Comparison of ENCODE assay signal across 22 mouse cellular contexts in genomic region chr2:51840808-51841207, GRCm38 (mm10).
DNase-seq lines count a peak whose midpoint lies in the region; ATAC-seq and TF ChIP-seq lines count a peak whose summit lies in the region.
"Had no signal": no experiment of that assay in that cellular context is flagged by ENCODE, and none has a peak within 500 bp of the region (broad histone marks: within the 10 kb centered on the region; RNA-seq: fewer than 3 reads in every experiment).

No protein-coding gene starts in this region.

- DNase-seq in forebrain, embryonic 14.5 days (ENCODE audit: low spot score), result peak; percentile 31
- peak; percentile 43 for DNase-seq in midbrain, embryonic 14.5 days
- no peak for DNase-seq in midbrain, embryonic 11.5 days (ENCODE audit: low spot score, missing footprints)
- peak; percentile 25 to 61 for DNase-seq in cerebellum, adult 2 months
- no peak for DNase-seq in frontal cortex, postnatal 10 days (ENCODE audit: low spot score in 2 of 2)
- no peak for DNase-seq in thymus, postnatal 25 days
- DNase-seq: adrenal gland, postnatal 36 days; gastrocnemius, postnatal 14 days; kidney, postnatal 4 days; lung, adult 2 months; right cerebral cortex, postnatal 25 days; thymus, adult 18-20 months had no signal

- no peak for ATAC-seq in forebrain, embryonic 14.5 days
- no peak for ATAC-seq in forebrain, embryonic 15.5 days (replicated peaks)
- ATAC-seq in midbrain, embryonic 14.5 days (ENCODE audit: low FRiP score, low TSS enrichment), result no peak
- ATAC-seq in midbrain, embryonic 11.5 days (ENCODE audit: low FRiP score), result no peak
- 0 out of 2 replicates have a peak, but pooled peaks have one; percentile 19 for ATAC-seq in embryonic facial prominence, embryonic 15.5 days (ENCODE audit: insufficient number of reproducible peaks, low FRiP score, low TSS enrichment, low read depth)
- ATAC-seq: intestine, postnatal 0 days; liver, embryonic 12.5 days had no signal

- 82% methylated on average over 3 of the region's 3 CpGs for WGBS in forebrain, embryonic 14.5 days
- WGBS in forebrain, embryonic 15.5 days, result 65% methylated on average over 3 of the region's 3 CpGs
- WGBS in midbrain, embryonic 14.5 days, result 86% methylated on average over 3 of the region's 3 CpGs
- WGBS in midbrain, embryonic 11.5 days, result 90% methylated on average over 3 of the region's 3 CpGs
- 15% methylated on average over 3 of the region's 3 CpGs for WGBS in cerebellum, adult 2 months
- 79% methylated on average over 3 of the region's 3 CpGs for WGBS in embryonic facial prominence, embryonic 15.5 days

- TF ChIP-seq POLR2A in cerebellum, adult 2 months (IDR thresholded peaks at IDR 0.05; ENCODE audit: borderline replicate concordance, insufficient read depth, low read length), result no peak

- no peak overlapping the region for H3K27ac ChIP-seq in forebrain, embryonic 14.5 days (ENCODE audit: low read depth, low read length)
- H3K27ac ChIP-seq in forebrain, embryonic 15.5 days (replicated peaks), result no peak overlapping the region
- H3K27ac ChIP-seq in midbrain, embryonic 14.5 days (replicated peaks; ENCODE audit: low read depth, low read length), result no peak overlapping the region
- no peak overlapping the region for H3K27ac ChIP-seq in midbrain, embryonic 11.5 days (ENCODE audit: low read depth, low read length)
- no peak overlapping the region for H3K27ac ChIP-seq in cerebellum, adult 2 months (ENCODE audit: insufficient read depth, low read length)
- H3K27ac ChIP-seq in embryonic facial prominence, embryonic 15.5 days (replicated peaks), result no peak overlapping the region
- H3K27ac ChIP-seq: forebrain, embryonic 10.5 days; kidney, embryonic 15.5 days; limb, embryonic 12.5 days; liver, embryonic 12.5 days; stomach, embryonic 15.5 days had no signal

- no peaks in the 10 kb centered on the region for H3K9me3 ChIP-seq in forebrain, embryonic 14.5 days (replicated peaks; ENCODE audit: control insufficient read depth, low read length)
- no peaks in the 10 kb centered on the region for H3K9me3 ChIP-seq in forebrain, embryonic 15.5 days
- H3K9me3 ChIP-seq in midbrain, embryonic 14.5 days (ENCODE audit: control insufficient read depth, low read length), result no peaks in the 10 kb centered on the region
- no peaks in the 10 kb centered on the region for H3K9me3 ChIP-seq in midbrain, embryonic 11.5 days (ENCODE audit: control insufficient read depth, low read length)
- H3K9me3 ChIP-seq in embryonic facial prominence, embryonic 15.5 days (replicated peaks), result no peaks in the 10 kb centered on the region
- H3K9me3 ChIP-seq: forebrain, embryonic 10.5 days; kidney, embryonic 15.5 days; limb, embryonic 12.5 days; liver, embryonic 12.5 days; megakaryocyte, embryonic 14.5 days; stomach, embryonic 15.5 days had no signal

- H3K9ac ChIP-seq in forebrain, embryonic 14.5 days (ENCODE audit: low read length), result no peak overlapping the region
- H3K9ac ChIP-seq in forebrain, embryonic 15.5 days (replicated peaks), result no peak overlapping the region
- no peak overlapping the region for H3K9ac ChIP-seq in midbrain, embryonic 14.5 days (replicated peaks; ENCODE audit: low read length)
- no peak overlapping the region for H3K9ac ChIP-seq in midbrain, embryonic 11.5 days (ENCODE audit: low read length)
- no peak overlapping the region for H3K9ac ChIP-seq in embryonic facial prominence, embryonic 15.5 days
- H3K9ac ChIP-seq: kidney, embryonic 15.5 days; limb, embryonic 12.5 days; liver, embryonic 12.5 days; stomach, embryonic 15.5 days had no signal

- H3K4me2 ChIP-seq in forebrain, embryonic 14.5 days (ENCODE audit: low read length), result no peak overlapping the region
- no peak overlapping the region for H3K4me2 ChIP-seq in forebrain, embryonic 15.5 days (replicated peaks)
- H3K4me2 ChIP-seq in midbrain, embryonic 14.5 days (ENCODE audit: low read length), result no peak overlapping the region
- H3K4me2 ChIP-seq in midbrain, embryonic 11.5 days, result no peak overlapping the region
- H3K4me2 ChIP-seq in embryonic facial prominence, embryonic 15.5 days (replicated peaks), result no peak overlapping the region
- H3K4me2 ChIP-seq: kidney, embryonic 15.5 days; limb, embryonic 12.5 days; liver, embryonic 12.5 days; stomach, embryonic 15.5 days had no signal

- TF ChIP-seq CTCF in cerebellum, adult 2 months (IDR thresholded peaks at IDR 0.05; ENCODE audit: borderline replicate concordance, insufficient read depth, low read depth, low read length), result no peak

- no peaks in the 10 kb centered on the region for H3K36me3 ChIP-seq in forebrain, embryonic 14.5 days (ENCODE audit: control insufficient read depth, insufficient read depth, low read length)
- H3K36me3 ChIP-seq in forebrain, embryonic 15.5 days, result no peaks in the 10 kb centered on the region
- H3K36me3 ChIP-seq in midbrain, embryonic 14.5 days (ENCODE audit: control insufficient read depth, insufficient read depth, low read length), result no peaks in the 10 kb centered on the region
- H3K36me3 ChIP-seq in midbrain, embryonic 11.5 days (ENCODE audit: control insufficient read depth, insufficient read depth, low read length), result no peaks in the 10 kb centered on the region
- no peaks in the 10 kb centered on the region for H3K36me3 ChIP-seq in embryonic facial prominence, embryonic 15.5 days
- H3K36me3 ChIP-seq: forebrain, embryonic 10.5 days; kidney, embryonic 15.5 days; limb, embryonic 12.5 days; liver, embryonic 12.5 days; stomach, embryonic 15.5 days had no signal

- no peak overlapping the region for H3K4me3 ChIP-seq in forebrain, embryonic 14.5 days (ENCODE audit: low read depth, low read length)
- H3K4me3 ChIP-seq in forebrain, embryonic 15.5 days, result no peak overlapping the region
- no peak overlapping the region for H3K4me3 ChIP-seq in midbrain, embryonic 14.5 days (replicated peaks; ENCODE audit: low read depth, low read length)
- no peak overlapping the region for H3K4me3 ChIP-seq in midbrain, embryonic 11.5 days (ENCODE audit: low read depth, low read length)
- H3K4me3 ChIP-seq in cerebellum, adult 2 months (replicated peaks; ENCODE audit: insufficient read depth, low read depth, low read length), result no peak overlapping the region
- H3K4me3 ChIP-seq in embryonic facial prominence, embryonic 15.5 days (replicated peaks), result no peak overlapping the region
- H3K4me3 ChIP-seq: forebrain, embryonic 10.5 days; kidney, embryonic 15.5 days; limb, embryonic 12.5 days; liver, embryonic 12.5 days; megakaryocyte, embryonic 14.5 days; stomach, embryonic 15.5 days had no signal

- no peaks in the 10 kb centered on the region for H3K27me3 ChIP-seq in forebrain, embryonic 14.5 days (replicated peaks; ENCODE audit: control insufficient read depth, insufficient read depth, low read length)
- H3K27me3 ChIP-seq in forebrain, embryonic 15.5 days, result no peaks in the 10 kb centered on the region
- H3K27me3 ChIP-seq in midbrain, embryonic 14.5 days (ENCODE audit: control insufficient read depth, insufficient read depth, low read length), result no peaks in the 10 kb centered on the region
- no peaks in the 10 kb centered on the region for H3K27me3 ChIP-seq in midbrain, embryonic 11.5 days (ENCODE audit: control insufficient read depth, insufficient read depth, low read length)
- H3K27me3 ChIP-seq in cerebellum, adult 2 months (ENCODE audit: control insufficient read depth, insufficient read depth, low read length), result 0 out of 2 replicates have a peak, but pooled peaks cover 2% of the 10 kb centered on the region
- no peaks in the 10 kb centered on the region for H3K27me3 ChIP-seq in embryonic facial prominence, embryonic 15.5 days
- H3K27me3 ChIP-seq: CH12.LX; kidney, embryonic 15.5 days; limb, embryonic 12.5 days; liver, embryonic 12.5 days; megakaryocyte, embryonic 14.5 days; stomach, embryonic 15.5 days had no signal

- H3K4me1 ChIP-seq in forebrain, embryonic 14.5 days (ENCODE audit: control insufficient read depth, insufficient read depth, low read length), result no peaks in the 10 kb centered on the region
- H3K4me1 ChIP-seq in forebrain, embryonic 15.5 days, result no peaks in the 10 kb centered on the region
- H3K4me1 ChIP-seq in midbrain, embryonic 14.5 days (ENCODE audit: control insufficient read depth, insufficient read depth, low read length), result no peaks in the 10 kb centered on the region
- no peaks in the 10 kb centered on the region for H3K4me1 ChIP-seq in midbrain, embryonic 11.5 days (ENCODE audit: control insufficient read depth, insufficient read depth, low read length)
- H3K4me1 ChIP-seq in cerebellum, adult 2 months (ENCODE audit: control insufficient read depth, insufficient read depth, low read length), result no peaks in the 10 kb centered on the region
- H3K4me1 ChIP-seq in embryonic facial prominence, embryonic 15.5 days, result peaks cover 8% of the 10 kb centered on the region
- H3K4me1 ChIP-seq: kidney, embryonic 15.5 days; liver, embryonic 12.5 days; stomach, embryonic 15.5 days had no signal

Comparison
In these comparisons a context has a peak if more than half of its experiments do, and no peak if none do; other contexts are left out.
1. DNase-seq: peak in forebrain, embryonic 14.5 days (single experiment), midbrain, embryonic 14.5 days (single experiment) and cerebellum, adult 2 months (2 of 2); none in midbrain, embryonic 11.5 days (single experiment), frontal cortex, postnatal 10 days (0 of 2) and thymus, postnatal 25 days (single experiment).